Mouse (Mus musculus) olfactory bulb, adult 2 months (tissue): Measurements from ENCODE around the gene Grb7. TPM values are rescaled to one million over a fixed set of nuclear protein-coding genes. Genes with fewer than 3 reads are reported as not detected.

ENCODE experiments used
- H3K27ac ChIP-seq: fragments of 200-500 bp; 2 replicates; pipeline ENCODE4 v1.5.1; 2012; ENCODE audit warnings: low read depth, low read length; ENCODE audit not compliant: insufficient read depth
- H3K4me1 ChIP-seq: fragments of 200-500 bp; 2 replicates; pipeline ENCODE4 v1.6.1; 2012; ENCODE audit warnings: low read length; ENCODE audit not compliant: control insufficient read depth, insufficient read depth
- H3K4me3 ChIP-seq: fragments of 200-500 bp; 2 replicates; pipeline ENCODE4 v1.5.1; 2012; ENCODE audit warnings: mild to moderate bottlenecking, low read depth, low read length, moderate library complexity; ENCODE audit not compliant: insufficient read depth
- CTCF ChIP-seq: fragments of 200-500 bp; IDR thresholded peaks from 2 replicates; pipeline ENCODE4 v1.5.1; 2012; ENCODE audit warnings: low read depth, mild to moderate bottlenecking, low read length, moderate library complexity; ENCODE audit not compliant: insufficient read depth
- POLR2A ChIP-seq: fragments of 200-500 bp; IDR thresholded peaks from 2 replicates; pipeline ENCODE4 v1.6.1; 2012; ENCODE audit warnings: mild to moderate bottlenecking, low read depth, low read length, moderate library complexity; ENCODE audit not compliant: insufficient read depth
- WGBS: fragments of 180-500 bp; shearing (Covaris S2); methylation state at CpG from one replicate; pipeline ENCODE4 v1.1.7; 2018; 5-methylcytosine and 5-hydroxymethylcytosine counted together
- polyA plus RNA-seq: library from polyadenylated mRNA; stranded (reverse); fragments of >200 nt; gene quantifications from 2 replicates; pipeline ENCODE4 v1.2.4, GENCODE M21; 2012; ENCODE audit warnings: low replicate concordance; ENCODE audit not compliant: missing spikeins, insufficient read depth, insufficient read length

The Grb7 gene
- polyA plus RNA-seq, 1 experiment = not detected

- Histone ChIP-seq H3K27ac (no peak overlapping the region), H3K4me3 (no peak overlapping the region), H3K4me1 (peaks cover 6% of the 10 kb centered on the region)
- WGBS = 90% methylated on average over 9 of the region's 9 CpGs
- TF ChIP-seq POLR2A (no peak), CTCF (no peak)
Measured at GRCm38 (mm10) chr11:98475630-98476433, 29.6 kb downstream of the Grb7 start.

- TF ChIP-seq POLR2A = no peak
- Histone ChIP-seq H3K4me1 (peaks cover 6% of the 10 kb centered on the region), H3K4me3 (no peak overlapping the region), H3K27ac (no peak overlapping the region)
- 89% methylated on average over 4 of the region's 4 CpGs for WGBS
Measured at GRCm38 (mm10) chr11:98476434-98476807, 30.2 kb downstream of the Grb7 start.

GRCm38 (mm10) chr11:98477011-98477701, 31.0 kb downstream of the Grb7 start:
- 72% methylated on average over 14 of the region's 14 CpGs for WGBS
- Histone ChIP-seq H3K4me1 (peaks cover 6% of the 10 kb centered on the region), H3K4me3 (no peak overlapping the region), H3K27ac (no peak overlapping the region)
- no peak for TF ChIP-seq CTCF
- no peak for TF ChIP-seq POLR2A

- no peak for TF ChIP-seq POLR2A
- no peak for TF ChIP-seq CTCF
- WGBS = 82% methylated on average over 13 of the region's 13 CpGs
- Histone ChIP-seq H3K4me1 (no peaks in the 10 kb centered on the region), H3K27ac (no peak overlapping the region), H3K4me3 (no peak overlapping the region)
Measured at GRCm38 (mm10) chr11:98479026-98479939, 33.1 kb downstream of the Grb7 start.

GRCm38 (mm10) chr11:98479940-98480497, 33.8 kb downstream of the Grb7 start:
- WGBS = 91% methylated on average over 12 of the region's 12 CpGs
- no peak for TF ChIP-seq CTCF
- TF ChIP-seq POLR2A = no peak
- Histone ChIP-seq H3K27ac (no peak overlapping the region), H3K4me3 (no peak overlapping the region), H3K4me1 (no peaks in the 10 kb centered on the region)

GRCm38 (mm10) chr11:98481231-98481630, 35.0 kb downstream of the Grb7 start:
- Histone ChIP-seq H3K27ac (no peak overlapping the region), H3K4me1 (no peaks in the 10 kb centered on the region), H3K4me3 (no peak overlapping the region)
- 54% methylated on average over 6 of the region's 6 CpGs for WGBS
- TF ChIP-seq CTCF (no peak), POLR2A (no peak)

GRCm38 (mm10) chr11:98482067-98482466, 35.9 kb downstream of the Grb7 start:
- Histone ChIP-seq H3K27ac (no peak overlapping the region), H3K4me1 (no peaks in the 10 kb centered on the region), H3K4me3 (no peak overlapping the region)
- WGBS = 82% methylated on average over 10 of the region's 10 CpGs
- no peak for TF ChIP-seq CTCF

- TF ChIP-seq CTCF = no peak
- TF ChIP-seq POLR2A = no peak
- 90% methylated on average over 2 of the region's 2 CpGs for WGBS
- Histone ChIP-seq H3K27ac (no peak overlapping the region), H3K4me3 (no peak overlapping the region), H3K4me1 (no peaks in the 10 kb centered on the region; the same call in 1 of the 2 replicates)
Measured at GRCm38 (mm10) chr11:98485749-98486148, 39.6 kb downstream of the Grb7 start.
